ENCODE assay signal across 8 mouse cellular contexts in genomic region chr13:95961905-95962304, GRCm38 (mm10).
DNase-seq lines count a peak whose midpoint lies in the region; ATAC-seq lines count a peak whose summit lies in the region.

No protein-coding gene starts in this region.

- peak overlapping the region; percentile 88 for H3K4me2 ChIP-seq in heart, embryonic 14.5 days (ENCODE audit: low read length)
- H3K4me2 ChIP-seq in hindbrain, embryonic 11.5 days (replicated peaks; ENCODE audit: low read depth, low read length), result peak overlapping the region; percentile 70; the same call in 1 of the 2 replicates

- no peak overlapping the region; the same call in 1 of the 2 replicates for H3K9ac ChIP-seq in heart, embryonic 14.5 days (ENCODE audit: low read length)
- H3K9ac ChIP-seq in hindbrain, embryonic 11.5 days (ENCODE audit: low read depth, low read length), result 0 out of 2 replicates have a peak overlapping the region, but pooled peaks have one; percentile 31

- H3K27me3 ChIP-seq in heart, embryonic 14.5 days (ENCODE audit: control insufficient read depth, insufficient read depth, low read length), result no peaks in the 10 kb centered on the region
- H3K27me3 ChIP-seq in hindbrain, embryonic 11.5 days (ENCODE audit: control insufficient read depth, insufficient read depth, low read length), result no peaks in the 10 kb centered on the region
- peaks cover 6% of the 10 kb centered on the region for H3K27me3 ChIP-seq in midbrain, embryonic 10.5 days (ENCODE audit: low read depth, poor library complexity, severe bottlenecking)

- H3K4me1 ChIP-seq in heart, embryonic 14.5 days (ENCODE audit: control insufficient read depth in 2 of 2, insufficient read depth in 2 of 2, low read length in 2 of 2), result peaks cover 13 to 25% of the 10 kb centered on the region in 2 experiments
- H3K4me1 ChIP-seq in hindbrain, embryonic 11.5 days (replicated peaks; ENCODE audit: control insufficient read depth, insufficient read depth, low read length), result peaks cover 2% of the 10 kb centered on the region; the same call in 1 of the 2 replicates
- peaks cover 53% of the 10 kb centered on the region for H3K4me1 ChIP-seq in midbrain, embryonic 10.5 days

- 13% methylated on average over 7 of the region's 7 CpGs for WGBS in heart, embryonic 14.5 days
- WGBS in hindbrain, embryonic 11.5 days, result 27% methylated on average over 7 of the region's 7 CpGs
- WGBS in midbrain, embryonic 10.5 days, result 25% methylated on average over 7 of the region's 7 CpGs

- no peak overlapping the region for H3K27ac ChIP-seq in heart, embryonic 14.5 days (replicated peaks in 1 of 2; ENCODE audit: control insufficient read depth in 1 of 2, insufficient read depth in 1 of 2, low read depth in 2 of 2, low read length in 2 of 2)
- H3K27ac ChIP-seq in hindbrain, embryonic 11.5 days (ENCODE audit: low read depth, low read length), result no peak overlapping the region
- peak overlapping the region; percentile 83; the same call in 1 of the 2 replicates for H3K27ac ChIP-seq in midbrain, embryonic 10.5 days (replicated peaks)

- H3K4me3 ChIP-seq in heart, embryonic 14.5 days (ENCODE audit: control insufficient read depth in 1 of 2, insufficient read depth in 1 of 2, low read depth in 1 of 2, low read length in 2 of 2), result peak overlapping the region; percentile 42 to 43; a peak in 3 of 4 replicates
- peak overlapping the region; percentile 29; the same call in 1 of the 2 replicates for H3K4me3 ChIP-seq in hindbrain, embryonic 11.5 days (ENCODE audit: low read depth, low read length)
- H3K4me3 ChIP-seq in midbrain, embryonic 10.5 days, result peak overlapping the region; percentile 53

- H3K9me3 ChIP-seq in heart, embryonic 14.5 days (ENCODE audit: control insufficient read depth, low read length), result no peaks in the 10 kb centered on the region
- no peaks in the 10 kb centered on the region for H3K9me3 ChIP-seq in hindbrain, embryonic 11.5 days (ENCODE audit: control insufficient read depth, low read length)
- H3K9me3 ChIP-seq in midbrain, embryonic 10.5 days (replicated peaks), result no peaks in the 10 kb centered on the region

- no peak for ATAC-seq in heart, embryonic 14.5 days (ENCODE audit: insufficient number of reproducible peaks, insufficient read depth, low FRiP score, low read depth)
- ATAC-seq in activated CD4-positive, CD25-positive, alpha-beta regulatory T cell, adult 4 months, result peak; percentile 25
- ATAC-seq in hindbrain, embryonic 11.5 days (ENCODE audit: low FRiP score), result peak; percentile 18; the same call in 1 of the 2 replicates

- no peaks in the 10 kb centered on the region for H3K36me3 ChIP-seq in heart, embryonic 14.5 days (ENCODE audit: control insufficient read depth, insufficient read depth, low read length)
- H3K36me3 ChIP-seq in hindbrain, embryonic 11.5 days (ENCODE audit: control insufficient read depth, insufficient read depth, low read length), result no peaks in the 10 kb centered on the region
- H3K36me3 ChIP-seq in midbrain, embryonic 10.5 days, result no peaks in the 10 kb centered on the region

- DNase-seq in heart, postnatal 4 days, result no peak
- DNase-seq in hindbrain, embryonic 11.5 days (ENCODE audit: low spot score), result no peak
- DNase-seq in midbrain, embryonic 10.5 days (ENCODE audit: low spot score), result no peak
- no peak for DNase-seq in thymus, postnatal 36 days
- DNase-seq in layer of hippocampus, postnatal 14 days (ENCODE audit: low spot score in 2 of 2), result no peak
- no peak for DNase-seq in kidney, postnatal 4 days
